Mouse (Mus musculus) forebrain, embryonic 12.5 days (tissue): ENCODE data around the gene Mylpf. TPM values are rescaled to one million over a fixed set of nuclear protein-coding genes. Genes with fewer than 3 reads are reported as not detected.
"Not testable (repeated sequence)": the region's sequence is repeated elsewhere in the genome, so short reads cannot be mapped to it uniquely, and the experiment has no call there.

Experiments used
- ATAC-seq: fragments of 200-750 bp; cut with Nextera tagmentation; 2 replicates; pipeline ENCODE4 v1.8.0; 2017; ENCODE audit warnings: moderate TSS enrichment; ENCODE audit not compliant: low FRiP score
- H3K27ac ChIP-seq: fragments of 300-500 bp; sonication (generic); 2 replicates; pipeline ENCODE4 v1.5.1; 2016; ENCODE audit warnings: mild to moderate bottlenecking
- H3K27me3 ChIP-seq: fragments of 300-500 bp; sonication (generic); 2 replicates; pipeline ENCODE4 v1.6.1; 2016; ENCODE audit warnings: mild to moderate bottlenecking
- H3K36me3 ChIP-seq: fragments of 300-500 bp; sonication (generic); replicated peaks from 2 replicates; pipeline ENCODE4 v1.6.1; 2016; ENCODE audit warnings: mild to moderate bottlenecking
- H3K4me1 ChIP-seq: fragments of 300-500 bp; sonication (generic); 2 replicates; pipeline ENCODE4 v1.6.1; 2016
- H3K4me2 ChIP-seq: fragments of 300-500 bp; sonication (generic); 2 replicates; pipeline ENCODE4 v1.6.1; 2016; ENCODE audit warnings: mild to moderate bottlenecking, moderate library complexity
- H3K4me3 ChIP-seq: fragments of 300-500 bp; sonication (generic); replicated peaks from 2 replicates; pipeline ENCODE4 v1.5.1; 2016; ENCODE audit warnings: mild to moderate bottlenecking
- H3K9ac ChIP-seq: fragments of 300-500 bp; sonication (generic); 2 replicates; pipeline ENCODE4 v1.6.1; 2016; ENCODE audit warnings: mild to moderate bottlenecking
- H3K9me3 ChIP-seq: fragments of 300-500 bp; sonication (generic); 2 replicates; pipeline ENCODE4 v1.6.1; 2016
- WGBS: fragments of 180-500 bp; shearing (Covaris S2); methylation state at CpG from one replicate; pipeline ENCODE4 v1.1.7; 2016; 5-methylcytosine and 5-hydroxymethylcytosine counted together
- polyA plus RNA-seq: library from polyadenylated mRNA; unstranded; fragments of >200 nt; fragmentation: Nextera tagmentation; extraction: Ambion mirVana; gene quantifications from 2 replicates; pipeline ENCODE4 v1.2.1, GENCODE M21; 2016

Mylpf gene
- 9.2 and 10.1 TPM in 2 replicates for polyA plus RNA-seq

DNA sequence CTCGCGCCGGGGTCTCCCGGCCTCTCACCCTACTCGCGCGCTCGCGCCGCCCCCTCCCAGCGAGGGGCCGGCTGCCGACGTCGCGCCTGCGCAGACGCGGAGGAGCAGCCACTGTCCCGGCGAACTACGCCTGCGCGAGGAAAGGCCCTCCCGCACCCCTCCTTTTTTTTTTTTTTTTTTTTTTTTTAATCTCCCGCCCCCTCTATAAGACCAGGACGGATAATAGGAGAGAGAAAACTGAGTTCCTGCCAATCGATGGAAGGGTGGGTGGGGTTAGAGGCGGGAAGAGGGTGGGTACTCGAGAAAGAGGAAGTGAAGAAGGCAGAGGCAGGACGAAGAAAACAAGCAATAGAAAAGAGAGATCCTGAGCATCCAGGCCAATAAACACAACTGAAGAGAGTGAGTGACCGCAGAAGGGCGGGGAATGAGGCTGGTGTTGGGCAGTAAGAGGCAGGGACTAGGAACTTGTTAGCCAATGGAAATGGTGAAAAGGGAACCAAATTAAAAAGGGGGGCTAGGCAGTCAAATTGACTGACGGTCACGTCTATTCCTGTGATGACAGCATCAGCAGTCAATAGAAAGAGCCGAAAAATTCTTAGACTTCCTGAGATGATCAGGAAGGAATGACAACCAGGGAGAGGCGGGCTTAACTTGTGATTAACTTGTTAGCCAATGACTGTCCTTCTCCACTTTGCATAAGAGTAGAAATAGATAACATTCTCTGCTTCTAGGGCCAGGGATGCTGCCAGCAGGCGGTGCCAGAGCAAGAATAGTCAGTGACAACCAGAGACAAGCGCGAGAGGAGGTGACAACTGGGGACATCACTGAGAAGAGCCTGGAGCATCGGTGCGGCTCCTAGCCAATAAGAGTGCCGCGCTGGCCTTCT lies at the start of gene Mylpf:
Gene Mylpf (plus strand): TSS at position 338 of the 886 bp plus-strand sequence.
- ATAC-seq, result peak; percentile 94
- under 1% methylated on average over 32 of the region's 44 CpGs for WGBS
- Histone ChIP-seq H3K27me3 (peaks cover 10% of the 10 kb centered on the region), H3K4me3 (peak within 1 kb of the TSS; percentile 96), H3K36me3 (peaks cover 11% of the 10 kb centered on the region), H3K27ac (peak within 1 kb of the TSS; percentile 87), H3K9me3 (no peaks in the 10 kb centered on the region), H3K4me2 (peak within 1 kb of the TSS; percentile 100), H3K4me1 (peaks cover 35% of the 10 kb centered on the region), H3K9ac (peak within 1 kb of the TSS; percentile 96)

DNA sequence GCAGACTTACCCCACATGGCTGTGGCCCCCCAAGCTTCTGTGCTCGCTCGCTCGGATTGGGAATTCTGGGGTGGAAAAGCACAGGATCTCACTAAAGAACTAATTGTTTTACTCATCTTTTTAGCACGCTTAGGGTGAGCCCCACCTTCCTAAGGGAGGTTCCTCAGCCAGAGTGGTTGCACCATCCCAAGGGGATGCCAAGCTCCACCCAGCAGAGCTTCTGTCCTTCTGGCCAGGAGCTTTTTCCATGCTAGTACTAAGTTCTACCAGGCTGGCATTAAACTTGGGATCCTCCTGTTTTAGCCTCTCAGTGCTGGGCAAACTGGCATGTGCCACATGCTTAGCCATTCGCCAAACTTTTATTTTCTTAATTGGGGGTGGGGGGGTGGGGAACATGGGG lies 46.1 kb upstream of the Mylpf start:
- no peaks in the 10 kb centered on the region for H3K27me3 ChIP-seq
- H3K4me3 ChIP-seq, result no peak overlapping the region
- no peak overlapping the region for H3K9ac ChIP-seq
- no peaks in the 10 kb centered on the region for H3K9me3 ChIP-seq
- H3K27ac ChIP-seq, result no peak overlapping the region
- no peak overlapping the region for H3K4me2 ChIP-seq
- no peaks in the 10 kb centered on the region for H3K4me1 ChIP-seq
- WGBS, result 82% methylated on average over 5 of the region's 5 CpGs
- no peak for ATAC-seq
- no peaks in the 10 kb centered on the region for H3K36me3 ChIP-seq

DNA sequence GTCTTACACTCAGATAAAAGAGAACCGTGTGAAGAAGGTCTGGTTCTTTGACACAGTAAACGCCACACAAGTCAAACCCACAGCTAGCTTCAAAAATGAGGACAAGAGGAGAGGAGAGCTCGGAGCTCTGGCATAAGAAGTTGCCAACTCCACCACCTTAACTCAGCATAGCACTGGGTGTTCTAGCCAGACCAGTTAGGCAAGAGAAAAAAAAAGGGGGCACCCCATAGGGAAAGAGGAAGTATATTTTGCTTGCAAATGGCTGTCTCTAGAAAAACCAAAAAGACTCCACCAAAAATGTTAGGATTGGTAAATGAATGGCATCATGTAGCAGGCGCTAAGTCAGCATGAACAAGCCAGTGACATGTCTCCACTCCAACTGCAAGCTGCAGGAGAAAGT lies 44.7 kb upstream of the Mylpf start:
- Histone ChIP-seq H3K27ac (no peak overlapping the region), H3K4me2 (no peak overlapping the region), H3K9ac (no peak overlapping the region), H3K4me3 (no peak overlapping the region), H3K4me1 (no peaks in the 10 kb centered on the region), H3K9me3 (no peaks in the 10 kb centered on the region), H3K27me3 (no peaks in the 10 kb centered on the region), H3K36me3 (no peaks in the 10 kb centered on the region)
- WGBS, result 83% methylated on average over 4 of the region's 4 CpGs
- no peak for ATAC-seq

DNA sequence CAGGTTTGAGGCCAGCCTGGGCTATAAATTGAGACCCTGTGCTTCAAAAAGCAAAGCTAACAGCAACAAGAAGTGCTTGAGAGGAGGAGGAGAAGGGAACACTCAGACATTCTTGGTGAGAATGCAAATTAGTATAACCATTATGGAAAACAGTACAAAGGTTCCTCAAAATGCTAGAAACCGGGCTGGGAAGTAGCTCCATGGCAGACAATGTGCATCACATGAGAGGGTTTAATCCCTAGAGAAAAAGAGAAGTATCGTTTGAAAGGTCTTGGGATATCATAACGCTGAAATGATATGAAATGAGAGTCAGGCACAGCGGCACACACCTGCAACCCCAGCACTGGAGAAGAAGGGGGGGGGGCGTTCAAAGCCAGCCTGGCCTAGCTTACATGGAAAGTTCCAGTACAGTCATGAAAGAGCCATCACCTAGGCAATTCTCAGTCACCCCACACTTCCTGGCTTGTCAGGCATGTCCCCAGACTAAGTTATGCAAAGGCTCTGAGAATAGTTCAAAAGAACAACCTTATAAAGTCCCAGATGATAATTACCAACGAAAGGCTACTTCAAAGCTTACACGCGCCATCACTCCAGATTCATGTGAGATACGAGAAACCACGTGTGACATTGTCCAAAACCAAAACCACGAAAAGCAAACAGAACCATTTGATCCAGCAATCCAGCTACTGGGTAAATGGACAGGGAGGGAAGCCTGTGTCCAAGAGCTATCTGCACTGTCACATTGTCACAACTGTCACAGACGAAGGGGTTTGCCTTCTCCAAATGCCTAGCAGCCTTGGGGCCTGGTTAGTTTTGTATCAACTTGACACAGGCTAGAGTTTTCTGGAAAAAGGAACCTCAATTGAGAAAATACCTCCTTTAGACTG lies 42.8 kb upstream of the Mylpf start:
- no peaks in the 10 kb centered on the region for H3K36me3 ChIP-seq
- H3K27me3 ChIP-seq, result no peaks in the 10 kb centered on the region
- H3K27ac ChIP-seq, result no peak overlapping the region
- 83% methylated on average over 12 of the region's 12 CpGs for WGBS
- no peak for ATAC-seq
- no peak overlapping the region for H3K4me2 ChIP-seq
- no peaks in the 10 kb centered on the region for H3K9me3 ChIP-seq
- no peak overlapping the region for H3K4me3 ChIP-seq
- H3K4me1 ChIP-seq, result no peaks in the 10 kb centered on the region
- H3K9ac ChIP-seq, result no peak overlapping the region

GRCm38 (mm10) chr7:127166501-127166900 lies 42.2 kb upstream of the Mylpf start:
- no peak overlapping the region for H3K9ac ChIP-seq
- H3K4me2 ChIP-seq, result no peak overlapping the region
- WGBS, result 87% methylated on average over 5 of the region's 5 CpGs
- no peak overlapping the region for H3K27ac ChIP-seq
- ATAC-seq, result no peak
- no peaks in the 10 kb centered on the region for H3K9me3 ChIP-seq
- H3K4me1 ChIP-seq, result no peaks in the 10 kb centered on the region
- no peaks in the 10 kb centered on the region for H3K36me3 ChIP-seq
- no peaks in the 10 kb centered on the region for H3K27me3 ChIP-seq
- no peak overlapping the region for H3K4me3 ChIP-seq

GRCm38 (mm10) chr7:127176937-127177336 lies 31.8 kb upstream of the Mylpf start:
- ATAC-seq, result no peak
- Histone ChIP-seq H3K9ac (no peak overlapping the region), H3K36me3 (no peaks in the 10 kb centered on the region), H3K4me2 (no peak overlapping the region), H3K4me3 (no peak overlapping the region), H3K9me3 (no peaks in the 10 kb centered on the region), H3K27me3 (no peaks in the 10 kb centered on the region), H3K4me1 (no peaks in the 10 kb centered on the region), H3K27ac (no peak overlapping the region)
- 79% methylated on average over 4 of the region's 4 CpGs for WGBS

- no peak for ATAC-seq
- Histone ChIP-seq H3K4me1 (no peaks in the 10 kb centered on the region), H3K9ac (no peak overlapping the region), H3K4me3 (no peak overlapping the region), H3K36me3 (no peaks in the 10 kb centered on the region), H3K4me2 (no peak overlapping the region), H3K9me3 (no peaks in the 10 kb centered on the region), H3K27me3 (no peaks in the 10 kb centered on the region), H3K27ac (no peak overlapping the region)
- WGBS, result 71% methylated on average over 2 of the region's 2 CpGs
Observed at GRCm38 (mm10) chr7:127180783-127181182, 27.9 kb upstream of the Mylpf start.

DNA sequence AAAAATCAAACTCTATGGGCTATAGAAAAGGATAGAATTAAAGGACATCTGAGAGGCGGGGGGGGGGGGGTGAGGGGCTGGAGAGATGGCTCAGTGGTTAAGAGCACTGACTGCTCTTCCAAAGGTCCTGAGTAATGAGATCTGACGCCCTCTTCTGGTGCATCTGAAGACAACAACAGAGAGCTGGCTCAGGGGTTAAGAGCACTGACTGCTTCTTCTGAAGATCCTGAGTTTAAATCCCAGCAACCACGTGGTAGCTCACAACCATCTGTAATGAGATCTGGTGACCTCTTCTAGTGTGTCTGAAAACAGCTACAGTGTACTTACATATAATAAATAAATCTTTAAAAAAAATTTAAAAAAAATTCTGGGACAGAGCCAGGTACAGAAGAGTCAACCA lies 27.0 kb upstream of the Mylpf start:
- not testable (repeated sequence) for H3K27ac ChIP-seq, H3K36me3 ChIP-seq, H3K9me3 ChIP-seq, H3K4me3 ChIP-seq, H3K27me3 ChIP-seq, H3K4me1 ChIP-seq, H3K4me2 ChIP-seq, ATAC-seq, H3K9ac ChIP-seq
- 36% methylated on average over 3 of the region's 3 CpGs for WGBS

- no peak overlapping the region for H3K9ac ChIP-seq
- H3K4me2 ChIP-seq, result no peak overlapping the region
- no peak overlapping the region for H3K27ac ChIP-seq
- H3K36me3 ChIP-seq, result no peaks in the 10 kb centered on the region
- 81% methylated on average over 8 of the region's 8 CpGs for WGBS
- no peak overlapping the region for H3K4me3 ChIP-seq
- H3K4me1 ChIP-seq, result no peaks in the 10 kb centered on the region
- ATAC-seq, result no peak
- no peaks in the 10 kb centered on the region for H3K27me3 ChIP-seq
- H3K9me3 ChIP-seq, result no peaks in the 10 kb centered on the region
Observed at GRCm38 (mm10) chr7:127183345-127183744, 25.3 kb upstream of the Mylpf start.

DNA sequence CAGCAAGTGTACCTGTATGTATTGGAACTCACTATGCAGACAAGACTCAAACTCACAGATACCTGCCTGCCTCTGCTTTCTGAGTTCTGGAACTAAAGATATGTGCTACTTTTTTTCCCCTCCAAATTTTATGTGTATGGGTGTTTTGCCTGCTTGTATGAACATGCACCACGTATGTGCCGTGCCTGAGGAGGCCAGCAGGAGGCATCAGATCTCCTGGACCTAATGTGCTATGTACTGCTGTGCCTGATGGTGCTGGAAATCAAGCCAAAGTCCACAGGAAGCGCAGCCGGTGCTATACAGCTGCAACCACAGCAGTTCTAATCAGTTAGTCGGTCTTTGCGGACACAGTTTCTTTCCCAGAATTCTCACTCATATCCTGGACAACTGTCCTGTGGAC lies 24.9 kb upstream of the Mylpf start:
- H3K27me3 ChIP-seq, result no peaks in the 10 kb centered on the region
- H3K36me3 ChIP-seq, result no peaks in the 10 kb centered on the region
- no peak for ATAC-seq
- no peak overlapping the region for H3K4me3 ChIP-seq
- WGBS, result 77% methylated on average over 6 of the region's 6 CpGs
- H3K4me1 ChIP-seq, result no peaks in the 10 kb centered on the region
- no peak overlapping the region for H3K27ac ChIP-seq
- H3K9ac ChIP-seq, result no peak overlapping the region
- no peaks in the 10 kb centered on the region for H3K9me3 ChIP-seq
- H3K4me2 ChIP-seq, result no peak overlapping the region

DNA sequence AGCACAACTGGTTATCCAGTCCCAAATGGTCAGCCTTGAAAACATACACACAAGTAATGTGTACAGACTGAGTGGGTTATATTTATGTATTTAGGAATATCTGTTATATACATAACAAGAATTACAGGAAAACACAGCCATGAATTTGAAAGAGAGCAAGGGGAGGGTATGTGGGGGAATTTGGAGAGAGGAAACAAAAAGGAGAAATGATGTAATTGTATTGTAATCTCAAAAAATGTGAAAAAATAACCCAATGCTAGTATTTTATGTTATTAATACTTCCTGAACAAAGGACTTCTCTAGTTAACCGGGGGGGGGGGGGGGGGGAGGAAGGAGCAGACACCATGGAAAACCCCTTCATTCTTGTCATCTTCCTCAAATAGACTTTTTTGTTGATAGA lies 24.0 kb upstream of the Mylpf start:
- Histone ChIP-seq H3K27me3 (no peaks in the 10 kb centered on the region), H3K9ac (no peak overlapping the region), H3K4me2 (no peak overlapping the region), H3K9me3 (no peaks in the 10 kb centered on the region), H3K4me1 (no peaks in the 10 kb centered on the region), H3K4me3 (no peak overlapping the region), H3K36me3 (no peaks in the 10 kb centered on the region), H3K27ac (no peak overlapping the region)
- ATAC-seq, result no peak
- 63% methylated on average over 1 of the region's 1 CpGs for WGBS

GRCm38 (mm10) chr7:127185601-127186000 lies 23.1 kb upstream of the Mylpf start:
- WGBS, result 69% methylated on average over 3 of the region's 3 CpGs

More at GRCm38 (mm10) chr7:127185601-127186000, 23.1 kb upstream of the Mylpf start:
- no peak overlapping the region for H3K9ac ChIP-seq
- H3K27me3 ChIP-seq, result no peaks in the 10 kb centered on the region
- no peak overlapping the region for H3K4me3 ChIP-seq
- H3K36me3 ChIP-seq, result no peaks in the 10 kb centered on the region
- ATAC-seq, result no peak
- no peak overlapping the region for H3K27ac ChIP-seq
- no peak overlapping the region for H3K4me2 ChIP-seq
- no peaks in the 10 kb centered on the region for H3K9me3 ChIP-seq
- H3K4me1 ChIP-seq, result no peaks in the 10 kb centered on the region
